Mouse (Mus musculus): ENCODE measurements around the gene Fbxo47. TPM values are rescaled to one million over a fixed set of nuclear protein-coding genes. Genes with fewer than 3 reads are reported as not detected.

Gene Fbxo47
- polyA plus RNA-seq, 1 experiment from 2014 or later: 0.70 TPM

GRCm38 (mm10) chr11:97813746-97814515, 70.0 kb downstream of the Fbxo47 start:
- no peak for DNase-seq (ENCODE audit: low spot score)

- no peak for DNase-seq (ENCODE audit: low spot score)
Observed at GRCm38 (mm10) chr11:97813085-97813484, 70.9 kb downstream of the Fbxo47 start.

GRCm38 (mm10) chr11:97812491-97812921, 71.4 kb downstream of the Fbxo47 start:
- DNase-seq (ENCODE audit: low spot score): no peak

- no peak for DNase-seq (ENCODE audit: low spot score)
Observed at GRCm38 (mm10) chr11:97811569-97812362, 72.2 kb downstream of the Fbxo47 start.

- DNase-seq (ENCODE audit: low spot score): no peak
Observed at GRCm38 (mm10) chr11:97810970-97811369, 73.0 kb downstream of the Fbxo47 start.

GRCm38 (mm10) chr11:97810356-97810755, 73.6 kb downstream of the Fbxo47 start:
- peak; percentile 49 for DNase-seq (ENCODE audit: low spot score)

GRCm38 (mm10) chr11:97809235-97810121, 74.5 kb downstream of the Fbxo47 start:
- DNase-seq (ENCODE audit: low spot score): no peak

GRCm38 (mm10) chr11:97808621-97809234, 75.2 kb downstream of the Fbxo47 start:
- no peak for DNase-seq (ENCODE audit: low spot score)

GRCm38 (mm10) chr11:97808093-97808492, 75.9 kb downstream of the Fbxo47 start:
- DNase-seq (ENCODE audit: low spot score): peak; percentile 76

GRCm38 (mm10) chr11:97807626-97808025, 76.3 kb downstream of the Fbxo47 start:
- DNase-seq (ENCODE audit: low spot score): no peak

- DNase-seq (ENCODE audit: low spot score): no peak
Observed at GRCm38 (mm10) chr11:97806613-97806964, 77.4 kb downstream of the Fbxo47 start.

GRCm38 (mm10) chr11:97805662-97806612, 78.0 kb downstream of the Fbxo47 start:
- no peak for DNase-seq (ENCODE audit: low spot score)

GRCm38 (mm10) chr11:97804841-97805661, 78.9 kb downstream of the Fbxo47 start:
- no peak for DNase-seq (ENCODE audit: low spot score)

GRCm38 (mm10) chr11:97803847-97804246, 80.1 kb downstream of the Fbxo47 start:
- DNase-seq (ENCODE audit: low spot score): no peak

Other genes with a start within 250 kb of the Fbxo47 start
- gene Mllt6, start 220.7 kb downstream of the Fbxo47 start, polyA plus RNA-seq (2015; fragmentation: Nextera tagmentation; extraction: Ambion mirVana): 1.9 and 2.4 TPM in 2 replicates
- 35.0 and 40.4 TPM in 2 replicates for gene Cisd3, start 198.3 kb downstream of the Fbxo47 start, polyA plus RNA-seq (2015; fragmentation: Nextera tagmentation; extraction: Ambion mirVana)
- 4.8 and 5.4 TPM in 2 replicates for gene Pcgf2, start 183.7 kb downstream of the Fbxo47 start, polyA plus RNA-seq (2015; fragmentation: Nextera tagmentation; extraction: Ambion mirVana)
- gene Psmb3, start 180.8 kb downstream of the Fbxo47 start, polyA plus RNA-seq (2015; fragmentation: Nextera tagmentation; extraction: Ambion mirVana): 711 and 747 TPM in 2 replicates
- 2.5 and 2.6 TPM in 2 replicates for gene Pip4k2b, start 139.4 kb downstream of the Fbxo47 start, polyA plus RNA-seq (2015; fragmentation: Nextera tagmentation; extraction: Ambion mirVana)
- gene Cwc25, start 117.6 kb downstream of the Fbxo47 start, polyA plus RNA-seq (2015; fragmentation: Nextera tagmentation; extraction: Ambion mirVana): 17.7 and 18.5 TPM in 2 replicates
- gene 1700001P01Rik, start 108.2 kb downstream of the Fbxo47 start, polyA plus RNA-seq (2015; fragmentation: Nextera tagmentation; extraction: Ambion mirVana): 0.44 TPM in 1 of 2 replicates, not detected in the other
- 766 and 768 TPM in 2 replicates for gene Rpl23, start 101.7 kb downstream of the Fbxo47 start, polyA plus RNA-seq (2015; fragmentation: Nextera tagmentation; extraction: Ambion mirVana)
- 98.7 and 108 TPM in 2 replicates for gene Lasp1, start 85.2 kb downstream of the Fbxo47 start, polyA plus RNA-seq (2015; fragmentation: Nextera tagmentation; extraction: Ambion mirVana)
- 4.5 and 5.0 TPM in 2 replicates for gene B230217C12Rik, start 43.4 kb downstream of the Fbxo47 start, polyA plus RNA-seq (2015; fragmentation: Nextera tagmentation; extraction: Ambion mirVana)
- gene Plxdc1, start 102.3 kb upstream of the Fbxo47 start, polyA plus RNA-seq (2015; fragmentation: Nextera tagmentation; extraction: Ambion mirVana): 36.6 and 42.0 TPM in 2 replicates
- gene Arl5c, start 112.0 kb upstream of the Fbxo47 start, polyA plus RNA-seq (2015; fragmentation: Nextera tagmentation; extraction: Ambion mirVana): 201 and 211 TPM in 2 replicates
- gene Cacnb1, start 138.9 kb upstream of the Fbxo47 start, polyA plus RNA-seq (2015; fragmentation: Nextera tagmentation; extraction: Ambion mirVana): 3.9 and 5.0 TPM in 2 replicates
- 1,510 and 1,580 TPM in 2 replicates for gene Rpl19, start 142.6 kb upstream of the Fbxo47 start, polyA plus RNA-seq (2015; fragmentation: Nextera tagmentation; extraction: Ambion mirVana)
- gene Stac2, start 169.3 kb upstream of the Fbxo47 start, polyA plus RNA-seq (2015; fragmentation: Nextera tagmentation; extraction: Ambion mirVana): 0.23 and 0.45 TPM in 2 replicates